Mouse (Mus musculus): Measurements from ENCODE around the gene Ltb4r2. TPM values are rescaled to one million over a fixed set of nuclear protein-coding genes. Genes with fewer than 3 reads are reported as not detected.

The Ltb4r2 gene
- total RNA-seq, 1 experiment from 2014 or later, result 0.10 TPM

- no peak for ATAC-seq (replicated peaks; ENCODE audit: insufficient number of reproducible peaks, low FRiP score, low TSS enrichment, poor library complexity, severe bottlenecking)
These were observed 15.5 kb downstream of the Ltb4r2 start for GRCm38 (mm10) chr14:55776711-55777110.

- ATAC-seq (replicated peaks; ENCODE audit: insufficient number of reproducible peaks, low FRiP score, low TSS enrichment, poor library complexity, severe bottlenecking), result no peak
These were observed 15.9 kb downstream of the Ltb4r2 start for GRCm38 (mm10) chr14:55777176-55777575.

- ATAC-seq (replicated peaks; ENCODE audit: insufficient number of reproducible peaks, low FRiP score, low TSS enrichment, poor library complexity, severe bottlenecking), result no peak
These were observed 16.6 kb downstream of the Ltb4r2 start for GRCm38 (mm10) chr14:55777806-55778205.

GRCm38 (mm10) chr14:55778686-55779085 is 17.5 kb downstream of the Ltb4r2 start:
- ATAC-seq (replicated peaks; ENCODE audit: insufficient number of reproducible peaks, low FRiP score, low TSS enrichment, poor library complexity, severe bottlenecking), result no peak

- no peak for ATAC-seq (replicated peaks; ENCODE audit: insufficient number of reproducible peaks, low FRiP score, low TSS enrichment, poor library complexity, severe bottlenecking)
These were observed 18.4 kb downstream of the Ltb4r2 start for GRCm38 (mm10) chr14:55779656-55780055.

- no peak for ATAC-seq (replicated peaks; ENCODE audit: insufficient number of reproducible peaks, low FRiP score, low TSS enrichment, poor library complexity, severe bottlenecking)
These were observed 19.5 kb downstream of the Ltb4r2 start for GRCm38 (mm10) chr14:55780736-55781135.

GRCm38 (mm10) chr14:55781310-55781709 is 20.1 kb downstream of the Ltb4r2 start:
- peak; percentile 79 for ATAC-seq (replicated peaks; ENCODE audit: insufficient number of reproducible peaks, low FRiP score, low TSS enrichment, poor library complexity, severe bottlenecking)

GRCm38 (mm10) chr14:55782361-55782960 is 21.2 kb downstream of the Ltb4r2 start:
- no peak for ATAC-seq (replicated peaks; ENCODE audit: insufficient number of reproducible peaks, low FRiP score, low TSS enrichment, poor library complexity, severe bottlenecking)

- no peak for ATAC-seq (replicated peaks; ENCODE audit: insufficient number of reproducible peaks, low FRiP score, low TSS enrichment, poor library complexity, severe bottlenecking)
These were observed 22.1 kb downstream of the Ltb4r2 start for GRCm38 (mm10) chr14:55783171-55783957.

GRCm38 (mm10) chr14:55783958-55784235 is 22.7 kb downstream of the Ltb4r2 start, which contains the start of gene Adcy4:
Adcy4 (minus strand) TSS chr14:55784095.
- ATAC-seq (replicated peaks; ENCODE audit: insufficient number of reproducible peaks, low FRiP score, low TSS enrichment, poor library complexity, severe bottlenecking), result no peak

- ATAC-seq (replicated peaks; ENCODE audit: insufficient number of reproducible peaks, low FRiP score, low TSS enrichment, poor library complexity, severe bottlenecking), result no peak
These were observed 24.0 kb downstream of the Ltb4r2 start for GRCm38 (mm10) chr14:55785195-55785594.

GRCm38 (mm10) chr14:55787731-55788130 is 26.5 kb downstream of the Ltb4r2 start:
- no peak for ATAC-seq (replicated peaks; ENCODE audit: insufficient number of reproducible peaks, low FRiP score, low TSS enrichment, poor library complexity, severe bottlenecking)

- ATAC-seq (replicated peaks; ENCODE audit: insufficient number of reproducible peaks, low FRiP score, low TSS enrichment, poor library complexity, severe bottlenecking), result peak; percentile 33
These were observed 27.2 kb downstream of the Ltb4r2 start, which contains the start of gene Ripk3 for GRCm38 (mm10) chr14:55788256-55789050. Ripk3 (minus strand) TSS chr14:55788865.

- ATAC-seq (replicated peaks; ENCODE audit: insufficient number of reproducible peaks, low FRiP score, low TSS enrichment, poor library complexity, severe bottlenecking), result no peak
These were observed 32.2 kb downstream of the Ltb4r2 start for GRCm38 (mm10) chr14:55793461-55793860.

- ATAC-seq (replicated peaks; ENCODE audit: insufficient number of reproducible peaks, low FRiP score, low TSS enrichment, poor library complexity, severe bottlenecking), result no peak
These were observed 32.7 kb downstream of the Ltb4r2 start for GRCm38 (mm10) chr14:55793946-55794345.

- ATAC-seq (replicated peaks; ENCODE audit: insufficient number of reproducible peaks, low FRiP score, low TSS enrichment, poor library complexity, severe bottlenecking), result no peak
These were observed 34.3 kb downstream of the Ltb4r2 start for GRCm38 (mm10) chr14:55795380-55796163.
